Mouse (Mus musculus): ENCODE data around the gene Babam2.

- TF ChIP-seq POLR2A (IDR thresholded peaks at IDR 0.05; ENCODE audit: borderline replicate concordance, control insufficient read depth, low read depth, low read length) (no peak), CTCF (IDR thresholded peaks at IDR 0.05; ENCODE audit: control insufficient read depth, insufficient read depth, low read length) (no peak)
Observed at GRCm38 (mm10) chr5:31874543-31874942, 177.1 kb downstream of the Babam2 start.

Data from bone marrow, adult 2 months (tissue).